Mouse (Mus musculus) heart, postnatal 10 days (tissue): ENCODE measurements around the gene Lyrm7. TPM values are rescaled to one million over a fixed set of nuclear protein-coding genes. Genes with fewer than 3 reads are reported as not detected.

Experiments
- DNase-seq, 2 experiments: peaks; one replicate each; pipeline ENCODE4 v3.0.0; 2021
- intact Hi-C: fragments of 180-260 bp; cut with DNase I; formaldehyde crosslinking; loops from one replicate; pipeline ENCODE4 v1.15.1; 2025
- total RNA-seq, 2 experiments: library from RNA; stranded (reverse); gene quantifications; 2 replicates each; pipeline ENCODE4 v1.2.3; 2021

Gene Lyrm7
- total RNA-seq, 2 experiments from 2014 or later, result 24.4 to 27.0 TPM

DNA sequence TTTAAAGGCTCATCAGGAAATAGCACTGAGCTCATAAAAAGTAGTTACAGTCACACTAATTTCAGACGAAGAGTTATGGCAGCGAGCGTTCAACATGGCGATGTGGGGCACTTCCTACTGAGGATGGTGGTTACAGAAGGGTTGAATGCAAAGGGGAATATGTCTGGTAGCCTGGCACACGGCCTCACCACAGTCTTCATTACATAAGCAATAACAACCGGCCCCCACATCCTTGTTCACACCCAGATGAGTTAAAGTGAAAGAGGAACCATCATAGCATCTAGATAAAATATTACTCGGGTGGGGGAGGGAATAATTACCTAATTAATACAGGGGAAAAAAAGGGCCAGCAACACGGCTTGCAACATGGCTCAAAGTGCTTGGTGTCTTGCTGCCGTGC, 53.0 kb downstream of the Lyrm7 start:
- intact Hi-C loops, result no loop called here
- no peak for DNase-seq

DNA sequence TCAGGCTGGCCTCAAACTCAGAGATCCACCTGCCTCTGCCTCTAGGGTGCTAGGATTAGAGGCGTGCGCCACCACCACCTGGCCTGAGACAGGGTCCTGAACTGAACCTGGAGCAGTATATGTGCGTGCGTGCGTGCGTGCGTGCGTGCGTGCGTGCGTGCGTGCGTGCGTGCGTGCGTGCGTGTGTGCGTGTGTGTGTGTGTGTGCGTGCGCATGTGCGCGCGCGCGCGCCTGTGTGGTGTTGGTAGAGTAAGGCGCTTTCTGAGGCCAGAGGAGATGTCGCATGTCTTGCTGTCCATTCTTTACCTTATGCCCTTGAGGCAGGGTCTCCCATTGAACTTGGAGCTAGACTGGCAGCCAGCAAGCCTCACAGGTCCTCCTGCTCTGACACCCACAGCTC, 53.8 kb downstream of the Lyrm7 start:
- DNase-seq, result no peak
- intact Hi-C loops, result no loop called here

GRCm38 (mm10) chr11:54805196-54805595, 55.5 kb downstream of the Lyrm7 start:
- DNase-seq, result peak; percentile 86
- intact Hi-C loops, result no loop called here

DNA sequence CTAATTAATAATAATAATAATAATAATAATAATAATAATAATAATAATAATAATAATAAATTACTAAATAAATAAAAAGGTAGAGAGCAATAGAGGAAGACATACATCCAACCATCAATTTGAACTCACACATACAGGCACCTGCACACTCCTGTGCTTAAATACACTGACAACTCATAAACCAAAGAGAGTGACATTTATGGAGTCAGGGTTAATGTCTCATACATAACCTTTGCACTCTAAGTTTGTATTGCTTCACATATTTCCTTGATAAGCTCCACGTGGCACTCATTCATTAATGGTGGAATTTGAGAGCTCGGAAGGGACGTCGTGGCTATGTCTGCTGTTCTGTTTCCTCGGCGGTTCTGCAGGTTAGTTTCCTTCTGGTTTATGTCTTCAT, 58.1 kb downstream of the Lyrm7 start:
- DNase-seq, result no peak
- intact Hi-C loops, result no loop called here

DNA sequence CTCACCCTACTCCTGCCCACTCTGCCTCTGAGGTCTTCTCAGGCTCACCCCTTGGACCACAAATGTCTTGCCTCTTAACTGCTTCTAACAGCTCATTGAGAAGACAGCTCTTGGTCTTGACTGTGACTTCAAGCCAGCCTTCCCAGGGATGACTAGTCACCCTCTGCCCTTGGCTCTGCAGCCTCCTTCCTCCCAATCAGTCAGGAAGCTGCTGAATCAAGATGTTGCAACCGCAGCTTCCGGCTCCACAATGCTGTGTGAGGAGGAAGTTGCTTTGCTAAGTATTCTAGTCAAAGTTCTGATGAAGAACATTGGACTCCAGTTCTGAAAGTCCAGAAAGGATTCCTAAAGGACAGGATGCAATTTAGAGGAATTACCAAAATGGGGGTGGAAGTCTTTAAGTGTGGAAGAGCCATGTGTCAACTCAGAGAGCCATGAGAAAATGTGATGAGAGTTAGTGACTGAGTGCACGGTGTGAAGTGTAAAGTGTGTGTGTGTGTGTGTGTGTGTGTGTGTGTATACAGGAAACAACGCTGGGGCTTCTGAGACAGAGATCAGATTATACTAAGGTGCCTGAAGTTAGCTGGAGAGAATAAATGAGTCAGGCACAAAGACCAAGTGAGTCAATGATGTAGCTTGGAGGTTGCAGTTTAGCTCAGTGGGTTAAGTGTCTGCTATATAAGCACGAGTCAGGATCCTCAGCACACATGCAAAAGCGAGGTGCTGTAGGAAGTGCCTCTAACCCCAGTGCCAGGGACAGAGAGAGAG, 58.7 kb downstream of the Lyrm7 start:
- intact Hi-C loops, result no loop called here
- peak; percentile 47 to 61 for DNase-seq

- no peak for DNase-seq
- intact Hi-C loops, result no loop called here
These were observed 64.2 kb downstream of the Lyrm7 start for GRCm38 (mm10) chr11:54796551-54796950.

- intact Hi-C loops, result no loop called here
- DNase-seq, result no peak
These were observed 66.0 kb downstream of the Lyrm7 start for GRCm38 (mm10) chr11:54794678-54795077.

GRCm38 (mm10) chr11:54793173-54793572, 67.5 kb downstream of the Lyrm7 start:
- DNase-seq, result no peak
- intact Hi-C loops, result no loop called here

DNA sequence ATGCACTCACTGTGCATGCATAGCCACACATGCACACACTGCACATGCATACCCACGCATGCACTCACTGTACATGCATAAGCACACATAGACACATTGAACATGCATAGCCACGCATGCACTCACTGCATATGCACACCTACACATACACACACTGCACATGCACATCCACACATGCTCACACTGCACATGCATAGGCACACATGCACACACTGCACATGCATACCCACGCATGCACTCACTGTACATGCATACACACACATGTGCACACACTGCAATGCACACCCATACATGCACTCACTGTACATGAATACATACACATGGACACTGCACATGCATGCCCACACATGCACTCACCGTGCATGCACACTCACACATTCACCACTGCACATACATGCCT, 69.3 kb downstream of the Lyrm7 start:
- intact Hi-C loops, result no loop called here
- DNase-seq, result no peak

GRCm38 (mm10) chr11:54787488-54788474, 72.9 kb downstream of the Lyrm7 start, which contains the start of gene Cdc42se2:
Gene Cdc42se2 (minus strand): TSS chr11:54787675.
- intact Hi-C loops, result loop anchor here (2.0 to 5.0 kb wide), 3 partner anchors 60 to 83 kb away; partner anchors contain the start of gene Lyrm7
- peak; percentile 97 to 98 for DNase-seq

GRCm38 (mm10) chr11:54786858-54787487, 73.7 kb downstream of the Lyrm7 start:
- peak; percentile 75 to 77 for DNase-seq
- intact Hi-C loops, result loop anchor here (2.0 to 5.0 kb wide), 3 partner anchors 60 to 82 kb away; partner anchors contain the start of gene Lyrm7

GRCm38 (mm10) chr11:54785566-54785965, 75.2 kb downstream of the Lyrm7 start:
- intact Hi-C loops, result loop anchor here (5.0 kb wide), 1 partner anchor 62 kb away; no protein-coding TSS in a partner anchor
- no peak for DNase-seq

DNA sequence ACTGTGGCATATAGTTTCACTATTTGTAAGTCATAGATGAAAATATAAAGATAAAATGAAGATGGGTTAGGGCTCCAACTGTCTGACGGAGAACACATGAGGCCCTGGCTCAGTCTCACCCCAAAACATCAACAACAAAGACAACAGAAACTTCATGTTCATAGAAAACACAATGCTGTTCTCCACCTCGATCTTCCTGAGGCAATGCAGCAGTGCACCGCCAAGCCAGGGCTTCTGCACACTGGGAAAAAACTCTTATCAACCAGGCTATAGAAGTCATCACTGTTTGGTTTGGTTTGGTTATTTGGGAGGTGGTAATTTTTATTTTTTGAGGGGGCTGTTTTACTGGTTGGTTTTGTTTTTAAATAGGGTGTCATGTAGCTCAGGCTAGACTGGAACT, 76.3 kb downstream of the Lyrm7 start:
- intact Hi-C loops, result no loop called here
- DNase-seq, result no peak

DNA sequence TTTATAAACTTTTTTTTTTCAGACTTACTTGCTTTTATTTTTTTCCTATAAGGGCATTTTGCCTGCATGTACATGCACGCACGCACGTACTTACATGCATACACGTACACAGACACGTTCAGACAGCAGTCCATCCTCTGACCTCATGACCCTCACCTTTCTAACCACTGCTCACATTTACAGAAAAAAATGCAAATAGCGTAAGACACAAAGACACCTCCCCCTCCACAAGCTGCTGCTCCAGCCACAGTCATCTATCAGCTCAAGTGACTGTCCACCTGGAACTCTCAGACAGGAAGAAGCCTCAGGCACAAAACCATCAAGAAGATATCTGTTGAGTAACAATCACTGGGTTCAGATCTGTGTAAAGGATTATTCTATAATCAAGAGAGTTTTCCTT, 78.5 kb downstream of the Lyrm7 start:
- intact Hi-C loops, result no loop called here
- no peak for DNase-seq

DNA sequence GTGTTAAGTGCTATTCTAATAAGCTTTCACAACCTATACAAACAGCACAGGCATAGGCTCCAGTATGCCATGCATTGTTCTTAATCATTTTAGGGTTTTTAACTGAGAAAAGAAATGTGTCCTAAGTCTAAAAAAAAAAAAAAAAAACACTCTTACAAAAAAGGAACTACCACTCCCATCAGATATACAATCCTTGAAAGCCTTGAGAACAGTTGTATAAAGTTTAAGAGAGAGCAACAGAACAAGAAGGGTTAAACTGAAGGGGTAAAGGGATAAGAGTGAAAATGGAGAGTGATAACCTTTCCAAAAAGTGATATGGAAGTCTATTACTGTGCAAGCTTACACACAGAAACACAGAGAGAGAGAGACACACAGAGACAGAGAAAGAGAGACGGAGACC, 80.8 kb downstream of the Lyrm7 start:
- no peak for DNase-seq
- intact Hi-C loops, result loop anchor here (5.0 kb wide), 1 partner anchor 73 kb away; no protein-coding TSS in a partner anchor

DNA sequence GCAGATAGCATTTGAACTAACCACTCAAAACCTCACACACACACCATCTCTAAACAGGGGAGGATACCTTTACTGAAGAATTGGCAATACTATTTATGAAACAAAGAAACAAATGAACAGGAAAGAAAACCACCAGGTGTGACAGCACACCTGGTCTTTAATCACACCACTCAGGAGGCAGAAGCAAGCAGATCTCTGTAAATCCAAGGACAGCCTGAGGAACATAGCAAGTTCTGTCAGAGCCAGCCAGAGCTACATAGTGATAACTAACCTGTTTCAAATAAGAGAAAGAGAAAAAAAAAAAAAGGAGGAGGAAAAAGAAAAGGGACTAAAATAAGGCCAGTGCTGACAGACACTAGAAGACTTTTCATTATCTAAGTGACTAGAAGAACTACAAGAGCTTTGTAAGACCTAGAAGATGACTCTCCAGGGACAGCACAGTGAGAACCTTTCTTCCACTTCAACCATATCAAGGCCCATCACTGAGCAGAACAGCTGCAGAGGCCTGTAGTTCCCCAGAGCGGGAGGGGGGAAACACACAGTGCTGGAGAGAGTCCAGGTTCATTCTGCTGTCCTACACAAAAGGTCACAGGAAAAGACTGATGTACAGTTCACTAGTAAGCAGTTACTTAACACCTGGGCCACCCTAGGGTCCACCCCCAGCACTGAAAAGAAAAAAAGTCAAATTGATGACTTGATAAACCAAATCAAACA, 82.4 kb downstream of the Lyrm7 start:
- intact Hi-C loops, result loop anchor here (5.0 kb wide), 1 partner anchor 71 kb away; no protein-coding TSS in a partner anchor
- DNase-seq, result peak; percentile 52 to 67

DNA sequence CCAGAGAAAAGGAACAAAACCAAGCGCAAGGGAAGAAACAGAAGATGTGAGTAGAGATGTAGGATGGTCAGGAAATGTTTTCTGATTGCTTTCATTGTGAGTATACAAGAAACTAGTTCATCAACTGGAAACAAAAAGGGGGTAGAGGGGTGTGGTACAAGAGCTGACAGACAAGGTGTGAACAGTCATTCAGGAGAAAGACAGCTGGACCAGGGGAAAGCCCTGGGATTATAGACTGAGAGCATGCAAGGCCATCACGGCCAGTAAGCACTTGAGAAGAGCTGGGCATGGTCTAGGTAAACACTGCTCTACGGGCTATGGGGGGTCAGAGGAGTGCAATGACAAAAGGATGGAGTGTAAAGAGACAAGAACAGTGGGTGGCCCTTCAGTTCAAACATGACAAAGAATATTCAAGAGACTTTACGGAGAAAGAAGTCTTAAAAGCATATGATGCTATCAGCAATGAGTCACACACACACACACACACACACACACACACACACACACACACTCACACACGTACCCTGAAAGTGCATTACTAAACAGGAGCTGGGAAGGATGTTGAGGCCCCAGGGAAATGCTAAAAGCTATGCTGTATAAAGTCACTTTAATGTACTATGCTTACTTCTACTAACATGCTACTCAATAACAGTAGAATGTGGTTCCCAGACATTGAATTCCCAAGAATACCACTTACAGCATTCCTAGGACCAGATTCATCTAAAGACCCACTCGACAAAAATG, 83.2 kb downstream of the Lyrm7 start:
- no peak for DNase-seq
- intact Hi-C loops, result loop anchor here (5.0 kb wide), 1 partner anchor 70 kb away; no protein-coding TSS in a partner anchor
